Mouse (Mus musculus): ENCODE results near the gene Mrfap1. TPM values are rescaled to one million over a fixed set of nuclear protein-coding genes. Genes with fewer than 3 reads are reported as not detected.
A peak's percentile ranks its signal among the peaks of the same experiment; 100 is the strongest.

Gene Mrfap1
- total RNA-seq, 1 experiment, result 238 TPM

DNA sequence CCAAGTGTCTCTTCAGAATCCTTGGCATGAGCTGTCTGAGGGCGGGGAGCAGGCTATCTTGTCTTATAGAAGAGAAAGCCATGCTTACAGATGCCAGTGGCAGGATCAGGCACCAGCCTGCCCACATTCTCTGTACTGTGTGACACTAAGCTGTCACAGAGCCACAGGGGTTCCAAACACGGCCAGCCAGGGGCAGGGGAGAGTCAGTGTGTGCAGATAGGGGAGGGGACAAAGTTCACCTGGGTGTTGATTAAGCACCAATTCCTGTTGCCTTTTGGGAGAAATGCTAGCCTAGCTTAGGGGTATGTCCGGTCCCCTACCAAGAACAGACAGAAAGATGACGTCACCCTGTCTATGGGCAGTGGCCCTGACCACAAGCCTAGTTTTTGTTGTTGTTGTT lies 32.5 kb upstream of the Mrfap1 start:
- no peak overlapping the region for H3K9ac ChIP-seq (ENCODE audit: insufficient read depth, low read depth, low read length, poor library complexity, severe bottlenecking)
- no peak for DNase-seq (ENCODE audit: low read depth, low spot score)
- peaks cover 0 to 3% of the 10 kb centered on the region in 2 experiments; a peak in 1 of 4 replicates for H3K4me1 ChIP-seq (ENCODE audit: control insufficient read depth in 2 of 2, insufficient read depth in 2 of 2, low read length in 2 of 2, poor library complexity in 1 of 2)
- no peaks in the 10 kb centered on the region for H3K9me3 ChIP-seq (ENCODE audit: control insufficient read depth, insufficient read depth, low read depth, low read length)
- H3K27ac ChIP-seq (ENCODE audit: insufficient read depth, low read depth, low read length, poor library complexity, severe bottlenecking), result no peak overlapping the region
- peaks cover 6% of the 10 kb centered on the region; the same call in 1 of the 2 replicates for H3K36me3 ChIP-seq (ENCODE audit: control insufficient read depth, insufficient read depth, low read length, poor library complexity, severe bottlenecking)
- in situ Hi-C loops (cut with MboI; ENCODE audit: low sequenced_read_pairs in 2 of 2, unreplicated experiment in 2 of 2), result no loop called here
- no peak for TF ChIP-seq ZNF384 (IDR thresholded peaks at IDR 0.05; ENCODE audit: low read depth, low read length)
- TF ChIP-seq CHD2 (IDR thresholded peaks at IDR 0.05; ENCODE audit: low read depth, low read length), result no peak
- no peak overlapping the region for H3K4me3 ChIP-seq (ENCODE audit: insufficient read depth in 1 of 2, low read depth in 1 of 2, low read length in 2 of 2, poor library complexity in 1 of 2, severe bottlenecking in 1 of 2)

DNA sequence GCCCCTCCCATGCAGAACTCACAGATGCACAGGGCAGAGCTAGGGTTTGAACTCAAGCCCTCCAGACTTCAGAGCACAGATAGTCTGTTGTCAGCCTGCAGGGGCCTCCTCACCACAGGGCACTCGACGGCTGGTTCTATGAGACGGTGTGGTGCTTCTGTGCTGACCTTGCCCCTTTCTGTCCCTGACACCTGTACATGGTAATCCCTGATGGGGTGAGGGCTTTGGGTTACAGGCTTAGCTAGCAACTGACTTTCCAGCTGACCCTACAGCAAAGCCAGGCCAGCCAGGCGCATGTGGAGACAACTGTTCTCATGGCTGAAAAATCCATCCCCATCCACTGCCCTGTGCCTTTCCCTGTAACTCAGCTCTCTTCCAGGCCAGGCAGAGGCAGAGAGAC lies 26.3 kb upstream of the Mrfap1 start:
- TF ChIP-seq MAFK (IDR thresholded peaks at IDR 0.05; ENCODE audit: insufficient read depth, low read depth, low read length), result no peak
- no peak for TF ChIP-seq ZNF384 (IDR thresholded peaks at IDR 0.05; ENCODE audit: low read depth, low read length)
- no peak for TF ChIP-seq ZC3H11A (IDR thresholded peaks at IDR 0.05; ENCODE audit: borderline replicate concordance, low read depth, low read length)
- TF ChIP-seq HCFC1 (IDR thresholded peaks at IDR 0.05; ENCODE audit: borderline replicate concordance, insufficient read depth, low read length), result no peak
- no peak for TF ChIP-seq CHD2 (IDR thresholded peaks at IDR 0.05; ENCODE audit: low read depth, low read length)
- no peak for DNase-seq (ENCODE audit: low read depth, low spot score)
- Histone ChIP-seq H3K4me1 (ENCODE audit: control insufficient read depth in 2 of 2, insufficient read depth in 2 of 2, low read length in 2 of 2, poor library complexity in 1 of 2) (peaks cover 0 to 2% of the 10 kb centered on the region in 2 experiments; a peak in 1 of 4 replicates), H3K4me3 (ENCODE audit: insufficient read depth in 1 of 2, low read depth in 1 of 2, low read length in 2 of 2, poor library complexity in 1 of 2, severe bottlenecking in 1 of 2) (no peak overlapping the region), H3K36me3 (ENCODE audit: control insufficient read depth, insufficient read depth, low read length, poor library complexity, severe bottlenecking) (peaks cover 10% of the 10 kb centered on the region; the same call in 1 of the 2 replicates), H3K9ac (ENCODE audit: insufficient read depth, low read depth, low read length, poor library complexity, severe bottlenecking) (no peak overlapping the region), H3K27ac (ENCODE audit: insufficient read depth, low read depth, low read length, poor library complexity, severe bottlenecking) (no peak overlapping the region), H3K9me3 (ENCODE audit: control insufficient read depth, insufficient read depth, low read depth, low read length) (no peaks in the 10 kb centered on the region)
- in situ Hi-C loops (cut with MboI; ENCODE audit: low sequenced_read_pairs in 2 of 2, unreplicated experiment in 2 of 2), result no loop called here

DNA sequence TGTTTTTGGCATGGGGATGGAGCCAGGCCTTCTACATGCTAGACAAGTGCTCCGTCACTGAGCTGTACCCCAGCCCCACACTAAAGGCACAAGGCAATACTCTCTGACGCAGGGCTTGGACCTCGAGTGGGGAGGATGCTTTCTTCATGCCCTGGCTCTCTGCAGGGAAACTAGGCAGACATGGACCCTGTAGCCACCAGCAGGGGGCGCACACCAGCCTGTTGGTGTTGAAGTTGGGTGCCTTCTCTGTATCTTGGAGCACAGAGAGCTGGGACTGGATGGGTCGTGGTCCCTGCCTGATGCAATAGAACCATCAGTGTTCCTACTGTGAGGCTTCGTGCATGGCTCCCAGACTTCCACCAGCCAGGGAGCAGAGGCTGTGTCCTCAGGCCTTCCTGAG lies 23.6 kb upstream of the Mrfap1 start:
- peak; percentile 65 for DNase-seq (ENCODE audit: low read depth, low spot score)
- no peak overlapping the region for H3K9ac ChIP-seq (ENCODE audit: insufficient read depth, low read depth, low read length, poor library complexity, severe bottlenecking)
- H3K27ac ChIP-seq (ENCODE audit: insufficient read depth, low read depth, low read length, poor library complexity, severe bottlenecking), result no peak overlapping the region
- no peaks in the 10 kb centered on the region for H3K9me3 ChIP-seq (ENCODE audit: control insufficient read depth, insufficient read depth, low read depth, low read length)
- H3K36me3 ChIP-seq (ENCODE audit: control insufficient read depth, insufficient read depth, low read length, poor library complexity, severe bottlenecking), result peaks cover 3% of the 10 kb centered on the region; the same call in 1 of the 2 replicates
- peaks cover 0 to 2% of the 10 kb centered on the region in 2 experiments; a peak in 1 of 4 replicates for H3K4me1 ChIP-seq (ENCODE audit: control insufficient read depth in 2 of 2, insufficient read depth in 2 of 2, low read length in 2 of 2, poor library complexity in 1 of 2)
- in situ Hi-C loops (cut with MboI; ENCODE audit: low sequenced_read_pairs in 2 of 2, unreplicated experiment in 2 of 2), result no loop called here
- TF ChIP-seq MAFK (IDR thresholded peaks at IDR 0.05; ENCODE audit: insufficient read depth, low read depth, low read length) (no peak), HCFC1 (IDR thresholded peaks at IDR 0.05; ENCODE audit: borderline replicate concordance, insufficient read depth, low read length) (no peak)
- H3K4me3 ChIP-seq (ENCODE audit: insufficient read depth in 1 of 2, low read depth in 1 of 2, low read length in 2 of 2, poor library complexity in 1 of 2, severe bottlenecking in 1 of 2), result no peak overlapping the region

DNA sequence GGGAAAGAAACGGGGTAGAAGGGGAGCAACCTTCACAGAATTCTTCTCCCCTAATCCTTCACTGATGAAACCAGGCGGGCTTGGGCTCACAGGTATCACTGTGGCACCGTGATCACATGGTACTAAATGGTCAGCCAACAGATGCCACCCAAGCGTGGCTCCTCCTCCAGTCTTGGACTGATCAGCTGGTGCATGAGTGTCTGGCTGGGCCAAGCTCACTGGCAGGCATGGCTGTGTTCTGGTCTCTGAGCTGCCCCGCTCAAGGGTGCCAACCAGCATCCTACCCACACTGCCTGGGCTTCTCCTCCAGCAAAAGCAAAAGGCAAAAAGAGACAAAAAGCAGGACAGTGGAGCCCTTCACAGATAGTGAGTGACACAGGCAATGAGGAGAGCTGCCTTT lies 23.2 kb upstream of the Mrfap1 start:
- H3K9me3 ChIP-seq (ENCODE audit: control insufficient read depth, insufficient read depth, low read depth, low read length), result no peaks in the 10 kb centered on the region
- no peak for DNase-seq (ENCODE audit: low read depth, low spot score)
- H3K4me3 ChIP-seq (ENCODE audit: insufficient read depth in 1 of 2, low read depth in 1 of 2, low read length in 2 of 2, poor library complexity in 1 of 2, severe bottlenecking in 1 of 2), result no peak overlapping the region
- in situ Hi-C loops (cut with MboI; ENCODE audit: low sequenced_read_pairs in 2 of 2, unreplicated experiment in 2 of 2), result no loop called here
- TF ChIP-seq HCFC1 (IDR thresholded peaks at IDR 0.05; ENCODE audit: borderline replicate concordance, insufficient read depth, low read length), result no peak
- no peak for TF ChIP-seq ZC3H11A (IDR thresholded peaks at IDR 0.05; ENCODE audit: borderline replicate concordance, low read depth, low read length)
- TF ChIP-seq MAFK (IDR thresholded peaks at IDR 0.05; ENCODE audit: insufficient read depth, low read depth, low read length), result no peak
- TF ChIP-seq ZNF384 (IDR thresholded peaks at IDR 0.05; ENCODE audit: low read depth, low read length), result no peak
- no peak for TF ChIP-seq CHD2 (IDR thresholded peaks at IDR 0.05; ENCODE audit: low read depth, low read length)
- peaks cover 0 to 2% of the 10 kb centered on the region in 2 experiments; a peak in 1 of 4 replicates for H3K4me1 ChIP-seq (ENCODE audit: control insufficient read depth in 2 of 2, insufficient read depth in 2 of 2, low read length in 2 of 2, poor library complexity in 1 of 2)
- H3K36me3 ChIP-seq (ENCODE audit: control insufficient read depth, insufficient read depth, low read length, poor library complexity, severe bottlenecking), result peaks cover 3% of the 10 kb centered on the region; the same call in 1 of the 2 replicates
- H3K27ac ChIP-seq (ENCODE audit: insufficient read depth, low read depth, low read length, poor library complexity, severe bottlenecking), result no peak overlapping the region
- H3K9ac ChIP-seq (ENCODE audit: insufficient read depth, low read depth, low read length, poor library complexity, severe bottlenecking), result no peak overlapping the region

DNA sequence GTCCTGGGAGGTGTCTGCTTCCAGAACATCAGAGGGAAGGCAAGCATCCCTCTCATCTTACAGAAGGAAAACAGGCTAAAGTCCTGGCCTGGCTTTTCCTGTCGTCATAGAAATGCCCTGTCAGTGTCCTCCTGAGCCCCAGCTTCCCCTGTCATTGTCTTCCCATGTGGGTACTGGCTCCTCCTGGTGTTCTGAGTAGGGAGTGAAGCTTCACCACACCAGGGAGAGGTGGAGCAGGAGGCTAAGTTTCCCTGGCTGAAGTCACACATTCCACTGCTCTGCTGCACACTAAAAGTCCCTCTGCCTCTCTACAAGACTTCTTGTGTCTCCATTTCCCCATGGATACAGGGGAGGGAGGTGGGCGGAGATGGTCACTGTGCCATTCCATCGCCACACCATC lies 21.2 kb upstream of the Mrfap1 start:
- no peak overlapping the region for H3K9ac ChIP-seq (ENCODE audit: insufficient read depth, low read depth, low read length, poor library complexity, severe bottlenecking)
- DNase-seq (ENCODE audit: low read depth, low spot score), result no peak
- no peak overlapping the region for H3K27ac ChIP-seq (ENCODE audit: insufficient read depth, low read depth, low read length, poor library complexity, severe bottlenecking)
- H3K4me3 ChIP-seq (ENCODE audit: insufficient read depth in 1 of 2, low read depth in 1 of 2, low read length in 2 of 2, poor library complexity in 1 of 2, severe bottlenecking in 1 of 2), result no peak overlapping the region
- H3K9me3 ChIP-seq (ENCODE audit: control insufficient read depth, insufficient read depth, low read depth, low read length), result no peaks in the 10 kb centered on the region
- peaks cover 4% of the 10 kb centered on the region; the same call in 1 of the 2 replicates for H3K36me3 ChIP-seq (ENCODE audit: control insufficient read depth, insufficient read depth, low read length, poor library complexity, severe bottlenecking)
- TF ChIP-seq MAFK (IDR thresholded peaks at IDR 0.05; ENCODE audit: insufficient read depth, low read depth, low read length) (no peak), HCFC1 (IDR thresholded peaks at IDR 0.05; ENCODE audit: borderline replicate concordance, insufficient read depth, low read length) (no peak), CHD2 (IDR thresholded peaks at IDR 0.05; ENCODE audit: low read depth, low read length) (no peak), ZC3H11A (IDR thresholded peaks at IDR 0.05; ENCODE audit: borderline replicate concordance, low read depth, low read length) (no peak), ZNF384 (IDR thresholded peaks at IDR 0.05; ENCODE audit: low read depth, low read length) (no peak)
- in situ Hi-C loops (cut with MboI; ENCODE audit: low sequenced_read_pairs in 2 of 2, unreplicated experiment in 2 of 2), result no loop called here
- H3K4me1 ChIP-seq (ENCODE audit: control insufficient read depth in 2 of 2, insufficient read depth in 2 of 2, low read length in 2 of 2, poor library complexity in 1 of 2), result peaks cover 0 to 5% of the 10 kb centered on the region in 2 experiments; a peak in 1 of 4 replicates

Measured in ES-E14 (cell line).